In genomic region chr1:193750929-193751328, GRCm38 (mm10) we compare ENCODE assay signal across 21 mouse cellular contexts.
DNase-seq lines count a peak whose midpoint lies in the region; ATAC-seq lines count a peak whose summit lies in the region.
"Had no signal": no experiment of that assay in that cellular context is flagged by ENCODE, and none has a peak within 500 bp of the region (broad histone marks: within the 10 kb centered on the region; RNA-seq: fewer than 3 reads in every experiment).

No protein-coding gene starts in this region.

- H3K36me3 ChIP-seq in embryonic facial prominence, embryonic 14.5 days (ENCODE audit: control insufficient read depth, insufficient read depth, low read length): no peaks in the 10 kb centered on the region
- no peaks in the 10 kb centered on the region for H3K36me3 ChIP-seq in embryonic facial prominence, embryonic 10.5 days (replicated peaks)
- no peaks in the 10 kb centered on the region for H3K36me3 ChIP-seq in hindbrain, embryonic 13.5 days
- H3K36me3 ChIP-seq in midbrain, embryonic 13.5 days: no peaks in the 10 kb centered on the region
- H3K36me3 ChIP-seq: midbrain, embryonic 15.5 days had no signal

- no peaks in the 10 kb centered on the region for H3K9me3 ChIP-seq in embryonic facial prominence, embryonic 14.5 days (ENCODE audit: control insufficient read depth, low read length)
- H3K9me3 ChIP-seq in embryonic facial prominence, embryonic 10.5 days: no peaks in the 10 kb centered on the region
- H3K9me3 ChIP-seq in hindbrain, embryonic 13.5 days: no peaks in the 10 kb centered on the region
- no peaks in the 10 kb centered on the region for H3K9me3 ChIP-seq in midbrain, embryonic 13.5 days
- H3K9me3 ChIP-seq: midbrain, embryonic 15.5 days had no signal

- H3K4me3 ChIP-seq in embryonic facial prominence, embryonic 14.5 days (ENCODE audit: low read depth, low read length): no peak overlapping the region
- no peak overlapping the region for H3K4me3 ChIP-seq in embryonic facial prominence, embryonic 10.5 days
- no peak overlapping the region for H3K4me3 ChIP-seq in hindbrain, embryonic 13.5 days
- no peak overlapping the region for H3K4me3 ChIP-seq in midbrain, embryonic 13.5 days (replicated peaks)
- H3K4me3 ChIP-seq: midbrain, embryonic 15.5 days had no signal

- no peak for ATAC-seq in embryonic facial prominence, embryonic 14.5 days (ENCODE audit: low read depth)
- ATAC-seq in hindbrain, embryonic 13.5 days (ENCODE audit: low FRiP score): no peak
- ATAC-seq in midbrain, embryonic 13.5 days: no peak
- ATAC-seq: activated CD4-positive, CD25-positive, alpha-beta regulatory T cell, adult 4 months; forebrain, embryonic 16.5 days; inflammation-experienced regulatory T-cells, adult 6 months; midbrain, embryonic 15.5 days had no signal

- WGBS in embryonic facial prominence, embryonic 14.5 days: 58% methylated on average over 4 of the region's 4 CpGs
- 75% methylated on average over 4 of the region's 4 CpGs for whole genome bisulfite sequencing in embryonic facial prominence, embryonic 10.5 days
- 78% methylated on average over 4 of the region's 4 CpGs for WGBS in hindbrain, embryonic 13.5 days
- WGBS in midbrain, embryonic 13.5 days: 75% methylated on average over 4 of the region's 4 CpGs

- H3K4me2 ChIP-seq in embryonic facial prominence, embryonic 14.5 days (ENCODE audit: low read depth, low read length): no peak overlapping the region
- no peak overlapping the region for H3K4me2 ChIP-seq in hindbrain, embryonic 13.5 days
- no peak overlapping the region for H3K4me2 ChIP-seq in midbrain, embryonic 13.5 days (replicated peaks)
- H3K4me2 ChIP-seq: midbrain, embryonic 15.5 days had no signal

- no peaks in the 10 kb centered on the region for H3K27me3 ChIP-seq in embryonic facial prominence, embryonic 14.5 days (replicated peaks; ENCODE audit: control insufficient read depth, insufficient read depth, low read length)
- H3K27me3 ChIP-seq in embryonic facial prominence, embryonic 10.5 days (replicated peaks; ENCODE audit: low read depth, poor library complexity, severe bottlenecking): no peaks in the 10 kb centered on the region
- no peaks in the 10 kb centered on the region for H3K27me3 ChIP-seq in hindbrain, embryonic 13.5 days
- no peaks in the 10 kb centered on the region for H3K27me3 ChIP-seq in midbrain, embryonic 13.5 days
- H3K27me3 ChIP-seq: midbrain, embryonic 15.5 days; Patski had no signal

- H3K9ac ChIP-seq in embryonic facial prominence, embryonic 14.5 days (ENCODE audit: low read depth, low read length): no peak overlapping the region
- no peak overlapping the region for H3K9ac ChIP-seq in hindbrain, embryonic 13.5 days
- H3K9ac ChIP-seq in midbrain, embryonic 13.5 days (replicated peaks): no peak overlapping the region
- H3K9ac ChIP-seq: midbrain, embryonic 15.5 days had no signal

- DNase-seq in embryonic facial prominence, embryonic 14.5 days (ENCODE audit: low spot score): peak; percentile 24
- no peak for DNase-seq in embryonic facial prominence, embryonic 10.5 days (ENCODE audit: low spot score)
- DNase-seq in right cerebral cortex, adult 2 months (ENCODE audit: low spot score in 2 of 2): peak; percentile 14 to 22
- no peak for DNase-seq in right cerebral cortex, postnatal 36 days (ENCODE audit: low spot score in 2 of 2)
- peak; percentile 52 for DNase-seq in cerebellum, adult 9-11 months
- DNase-seq in lung, postnatal 4 days: no peak
- DNase-seq: B cell, adult 2 months; heart, adult 18-20 months; heart, postnatal 4 days; kidney, adult 8-10 months; kidney, postnatal 4 days; lung, adult 18-20 months; right cerebral cortex, postnatal 4 days; thymus, postnatal 36 days had no signal

- H3K4me1 ChIP-seq in embryonic facial prominence, embryonic 14.5 days (ENCODE audit: control insufficient read depth, insufficient read depth, low read length): peaks cover 5% of the 10 kb centered on the region; the same call in 1 of the 2 replicates
- no peaks in the 10 kb centered on the region for H3K4me1 ChIP-seq in embryonic facial prominence, embryonic 10.5 days
- peaks cover 22% of the 10 kb centered on the region for H3K4me1 ChIP-seq in hindbrain, embryonic 13.5 days (replicated peaks)
- H3K4me1 ChIP-seq in midbrain, embryonic 13.5 days (replicated peaks): peaks cover 8% of the 10 kb centered on the region; the same call in 1 of the 2 replicates
- H3K4me1 ChIP-seq: midbrain, embryonic 15.5 days had no signal

- no peak overlapping the region for H3K27ac ChIP-seq in embryonic facial prominence, embryonic 14.5 days (replicated peaks; ENCODE audit: low read depth, low read length)
- H3K27ac ChIP-seq in embryonic facial prominence, embryonic 10.5 days (replicated peaks): no peak overlapping the region
- H3K27ac ChIP-seq in hindbrain, embryonic 13.5 days: no peak overlapping the region
- no peak overlapping the region for H3K27ac ChIP-seq in midbrain, embryonic 13.5 days
- H3K27ac ChIP-seq: midbrain, embryonic 15.5 days had no signal

Comparison
In these comparisons a context has a peak if more than half of its experiments do, and no peak if none do; other contexts are left out.
1. DNase-seq: peak in embryonic facial prominence, embryonic 14.5 days (single experiment), right cerebral cortex, adult 2 months (2 of 2) and cerebellum, adult 9-11 months (single experiment); none in embryonic facial prominence, embryonic 10.5 days (single experiment), right cerebral cortex, postnatal 36 days (0 of 2) and lung, postnatal 4 days (0 of 2).